Mouse (Mus musculus) limb, embryonic 10.5 days (tissue): Measurements from ENCODE around the gene Mfsd14b. TPM values are rescaled to one million over a fixed set of nuclear protein-coding genes. Genes with fewer than 3 reads are reported as not detected.

Experiments used
- DNase-seq: peaks from one replicate; pipeline ENCODE4 v3.0.0-alpha.2; 2017; ENCODE audit warnings: low spot score
- H3K27ac ChIP-seq: fragments of 300-500 bp; sonication (generic); 2 replicates; pipeline ENCODE4 v1.5.1; 2016; ENCODE audit warnings: mild to moderate bottlenecking
- H3K27me3 ChIP-seq: fragments of 300-500 bp; sonication (generic); 2 replicates; pipeline ENCODE4 v1.6.1; 2016; ENCODE audit warnings: low read depth, mild to moderate bottlenecking; ENCODE audit not compliant: poor library complexity, severe bottlenecking
- H3K36me3 ChIP-seq: fragments of 300-500 bp; sonication (generic); 2 replicates; pipeline ENCODE4 v1.6.1; 2016; ENCODE audit warnings: mild to moderate bottlenecking, moderate library complexity
- H3K4me1 ChIP-seq: fragments of 300-500 bp; sonication (generic); 2 replicates; pipeline ENCODE4 v1.6.1; 2016
- H3K4me3 ChIP-seq: fragments of 300-500 bp; sonication (generic); 2 replicates; pipeline ENCODE4 v1.5.1; 2016; ENCODE audit warnings: mild to moderate bottlenecking, moderate library complexity
- H3K9me3 ChIP-seq: fragments of 300-500 bp; sonication (generic); replicated peaks from 2 replicates; pipeline ENCODE4 v1.6.1; 2016; ENCODE audit warnings: mild to moderate bottlenecking
- WGBS: fragments of 180-500 bp; shearing (Covaris S2); methylation state at CpG from one replicate; pipeline ENCODE4 v1.1.7; 2016; 5-methylcytosine and 5-hydroxymethylcytosine counted together
- polyA plus RNA-seq: library from polyadenylated mRNA; unstranded; fragments of >200 nt; fragmentation: Nextera tagmentation; extraction: Ambion mirVana; gene quantifications from 2 replicates; pipeline ENCODE4 v1.2.1, GENCODE M21; 2016

Mfsd14b gene
- polyA plus RNA-seq, 1 experiment from 2014 or later = 50.6 TPM

- Histone ChIP-seq H3K9me3 (no peaks in the 10 kb centered on the region), H3K4me1 (no peaks in the 10 kb centered on the region), H3K27ac (no peak within 1 kb of the TSS), H3K4me3 (no peak within 1 kb of the TSS), H3K36me3 (no peaks in the 10 kb centered on the region), H3K27me3 (no peaks in the 10 kb centered on the region)
- DNase-seq = no peak
- 89% methylated on average over 9 of the region's 9 CpGs for WGBS
These were observed 60.1 kb downstream of the Mfsd14b start, which contains the start of gene Prss47 for GRCm38 (mm10) chr13:65052660-65053059. Prss47 (minus strand) TSS chr13:65052760.

DNA sequence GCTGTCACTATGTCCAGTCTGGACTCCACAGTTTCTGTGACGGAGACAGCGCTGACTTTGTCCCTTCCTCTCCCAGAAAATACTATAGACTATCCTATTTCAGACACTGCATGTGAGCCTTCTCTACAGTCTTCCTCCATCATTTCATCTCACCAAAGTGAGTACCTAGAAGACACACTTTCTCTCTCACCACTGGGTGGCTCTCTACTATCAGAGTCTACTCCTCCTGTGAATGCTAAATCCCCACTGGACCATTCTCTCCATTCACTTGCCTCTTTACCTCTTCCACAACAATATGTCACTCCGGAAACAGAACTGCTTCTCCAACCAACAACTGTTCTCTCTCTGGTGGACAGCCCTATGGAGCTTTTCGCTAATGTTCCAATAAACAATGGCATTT lies 77.7 kb downstream of the Mfsd14b start:
- 55% methylated on average over 4 of the region's 4 CpGs for WGBS
- no peaks in the 10 kb centered on the region for H3K36me3 ChIP-seq
- no peaks in the 10 kb centered on the region for H3K4me1 ChIP-seq
- DNase-seq = no peak
- H3K27ac ChIP-seq = no peak overlapping the region
- H3K9me3 ChIP-seq = no peaks in the 10 kb centered on the region
- no peak overlapping the region for H3K4me3 ChIP-seq
- no peaks in the 10 kb centered on the region for H3K27me3 ChIP-seq

DNA sequence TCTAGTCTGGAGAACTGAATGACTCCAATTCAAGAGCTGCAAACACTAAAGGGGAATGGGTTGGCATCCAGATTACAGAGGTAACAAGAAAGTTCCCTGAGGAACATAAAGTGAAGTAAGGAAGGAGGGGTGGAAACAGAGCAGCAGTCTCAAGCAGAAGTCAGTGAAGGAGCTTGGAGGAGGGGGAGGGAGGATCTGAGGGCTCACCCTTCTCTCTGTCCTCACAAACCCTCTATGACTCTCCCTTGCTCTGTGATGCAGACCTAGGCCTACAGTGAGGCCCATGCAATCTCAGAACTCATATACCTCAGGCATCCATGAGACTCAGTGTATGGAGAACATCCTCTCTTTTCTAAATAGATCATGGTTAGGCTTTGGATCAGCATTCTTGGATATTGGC lies 80.0 kb downstream of the Mfsd14b start, which contains the start of gene Spata31d1c:
Spata31d1c (plus strand) TSS at position 301 of the 400 bp plus-strand sequence.
- Histone ChIP-seq H3K27me3 (no peaks in the 10 kb centered on the region), H3K4me1 (no peaks in the 10 kb centered on the region), H3K4me3 (no peak within 1 kb of the TSS), H3K9me3 (no peaks in the 10 kb centered on the region), H3K36me3 (no peaks in the 10 kb centered on the region), H3K27ac (no peak within 1 kb of the TSS)
- no peak for DNase-seq

Other genes starting within 250 kb of the Mfsd14b start
- 0.06 TPM in 1 of 2 replicates, not detected in the other for gene Cntnap3, start 209.0 kb downstream of the Mfsd14b start, polyA plus RNA-seq
- not detected in 2 replicates for gene Spata31, start 195.6 kb downstream of the Mfsd14b start, polyA plus RNA-seq
- gene Spata31d1c, start 79.9 kb downstream of the Mfsd14b start, polyA plus RNA-seq = not detected in 2 replicates
- gene Prss47, start 60.2 kb downstream of the Mfsd14b start, polyA plus RNA-seq = not detected in 2 replicates
- not detected in 2 replicates for gene Olfr465-ps1, start 25.1 kb upstream of the Mfsd14b start, polyA plus RNA-seq
- gene Olfr466, start 37.3 kb upstream of the Mfsd14b start, polyA plus RNA-seq = not detected in 2 replicates
- 0.10 TPM in 1 of 2 replicates, not detected in the other for gene Nlrp4f, start 93.0 kb upstream of the Mfsd14b start, polyA plus RNA-seq
- not detected in 2 replicates for gene Gm10775, start 146.6 kb upstream of the Mfsd14b start, polyA plus RNA-seq
- 12.7 and 16.6 TPM in 2 replicates for gene Zfp369, start 165.8 kb upstream of the Mfsd14b start, polyA plus RNA-seq